Mouse (Mus musculus) bone marrow macrophage, adult 2 months (primary cell): Measurements from ENCODE around the gene Gm21964. TPM values are rescaled to one million over a fixed set of nuclear protein-coding genes. Genes with fewer than 3 reads are reported as not detected.
A peak's percentile ranks its signal among the peaks of the same experiment; 100 is the strongest.

Experiments used
- H3K27ac ChIP-seq: 2 replicates; pipeline ENCODE4 v1.5.1; 2012; ENCODE audit warnings: low read depth, low read length; ENCODE audit not compliant: insufficient read depth
- H3K4me1 ChIP-seq: 2 replicates; pipeline ENCODE4 v1.6.1; 2012; ENCODE audit warnings: low read length; ENCODE audit not compliant: control insufficient read depth, insufficient read depth
- H3K4me3 ChIP-seq: 2 replicates; pipeline ENCODE4 v1.5.1; 2012; ENCODE audit warnings: mild to moderate bottlenecking, low read length, moderate library complexity; ENCODE audit not compliant: insufficient read depth
- CTCF ChIP-seq: IDR thresholded peaks from 2 replicates; pipeline ENCODE4 v1.5.1; 2012; ENCODE audit warnings: low read depth, mild to moderate bottlenecking, low read length, moderate library complexity
- POLR2A ChIP-seq: IDR thresholded peaks from 2 replicates; pipeline ENCODE4 v1.6.1; 2012; ENCODE audit warnings: mild to moderate bottlenecking, low read depth, low read length, borderline replicate concordance
- polyA plus RNA-seq: library from polyadenylated mRNA; stranded (reverse); fragments of >200 nt; gene quantifications from 2 replicates; pipeline ENCODE4 v1.2.4, GENCODE M21; 2012; ENCODE audit not compliant: missing spikeins, insufficient read depth, insufficient read length

Gene Gm21964
- polyA plus RNA-seq, 1 experiment = not detected

- no peaks in the 10 kb centered on the region for H3K4me1 ChIP-seq
- no peak overlapping the region for H3K4me3 ChIP-seq
- H3K27ac ChIP-seq = no peak overlapping the region
- TF ChIP-seq POLR2A (no peak), CTCF (peak; percentile 44)
These were observed 44.5 kb downstream of the Gm21964 start for GRCm38 (mm10) chr8:110145538-110145937.

- TF ChIP-seq CTCF (no peak), POLR2A (no peak)
- no peak overlapping the region for H3K4me3 ChIP-seq
- no peak overlapping the region for H3K27ac ChIP-seq
- no peaks in the 10 kb centered on the region for H3K4me1 ChIP-seq
These were observed 51.9 kb downstream of the Gm21964 start for GRCm38 (mm10) chr8:110152951-110153350.

Other genes starting within 250 kb of the Gm21964 start
- 2.8 and 4.0 TPM in 2 replicates for gene Phlpp2, start 232.7 kb upstream of the Gm21964 start, polyA plus RNA-seq
- gene Marveld3, start 139.0 kb upstream of the Gm21964 start, polyA plus RNA-seq = not detected in 2 replicates
- gene Tat, start 110.8 kb upstream of the Gm21964 start, polyA plus RNA-seq = not detected in 2 replicates
- gene Chst4, start 61.5 kb upstream of the Gm21964 start, polyA plus RNA-seq = not detected in 2 replicates
- not detected in 2 replicates for gene Zfp612, start 21.5 kb upstream of the Gm21964 start, polyA plus RNA-seq
- not detected in 2 replicates for gene Gm17720, start 1.5 kb downstream of the Gm21964 start, polyA plus RNA-seq
- gene Calb2, start 67.0 kb downstream of the Gm21964 start, polyA plus RNA-seq = not detected in 2 replicates
- 5.1 and 5.2 TPM in 2 replicates for gene Cmtr2, start 114.5 kb downstream of the Gm21964 start, polyA plus RNA-seq
- 0.27 and 0.32 TPM in 2 replicates for gene Hydin, start 165.8 kb downstream of the Gm21964 start, polyA plus RNA-seq